27 mouse cellular contexts compared by ENCODE assay signal in genomic region chr15:5278525-5278924, GRCm38 (mm10).
"Had no signal": no experiment of that assay in that cellular context is flagged by ENCODE, and none has a peak within 500 bp of the region (broad histone marks: within the 10 kb centered on the region; RNA-seq: fewer than 3 reads in every experiment).

No protein-coding gene starts in this region.

- DNase-seq: cerebellum, adult 2 months; cerebellum, adult 8-10 months; cerebellum, adult 9-10 months; cerebellum, adult 9-11 months; cerebellum, postnatal 10 days; cerebellum, postnatal 14 days; cerebellum, postnatal 25 days; cerebellum, postnatal 36 days; embryo, embryonic 11 days; forebrain, postnatal 0 days; gastrocnemius, postnatal 10 days; gastrocnemius, postnatal 14 days; gastrocnemius, postnatal 25 days; heart, adult 11 months; heart, adult 18-20 months; heart, adult 2 months had no signal

- H3K4me3 ChIP-seq: embryonic facial prominence, embryonic 10.5 days; embryonic facial prominence, embryonic 12.5 days; embryonic facial prominence, embryonic 13.5 days; embryonic facial prominence, embryonic 15.5 days; erythroblast, embryonic 14.5 days; forebrain, embryonic 10.5 days; forebrain, embryonic 12.5 days; forebrain, embryonic 13.5 days; forebrain, embryonic 15.5 days; heart, adult 2 months had no signal

- H3K36me3 ChIP-seq: embryonic facial prominence, embryonic 10.5 days; embryonic facial prominence, embryonic 12.5 days; embryonic facial prominence, embryonic 13.5 days; embryonic facial prominence, embryonic 15.5 days; forebrain, embryonic 10.5 days; forebrain, embryonic 12.5 days; forebrain, embryonic 15.5 days had no signal

- ATAC-seq: forebrain, embryonic 13.5 days; forebrain, embryonic 14.5 days; forebrain, embryonic 15.5 days; forebrain, embryonic 16.5 days; forebrain, postnatal 0 days had no signal

- H3K9me3 ChIP-seq: embryonic facial prominence, embryonic 12.5 days; embryonic facial prominence, embryonic 13.5 days; embryonic facial prominence, embryonic 15.5 days; forebrain, embryonic 12.5 days; forebrain, embryonic 13.5 days; forebrain, embryonic 15.5 days had no signal

- H3K9ac ChIP-seq: embryonic facial prominence, embryonic 12.5 days; embryonic facial prominence, embryonic 13.5 days; embryonic facial prominence, embryonic 15.5 days; forebrain, embryonic 12.5 days; forebrain, embryonic 13.5 days; forebrain, embryonic 15.5 days; forebrain, postnatal 0 days had no signal

- H3K27ac ChIP-seq: embryonic facial prominence, embryonic 10.5 days; embryonic facial prominence, embryonic 12.5 days; embryonic facial prominence, embryonic 13.5 days; embryonic facial prominence, embryonic 15.5 days; forebrain, embryonic 10.5 days; forebrain, embryonic 12.5 days; forebrain, embryonic 13.5 days; forebrain, embryonic 15.5 days had no signal

- H3K4me2 ChIP-seq: embryonic facial prominence, embryonic 12.5 days; embryonic facial prominence, embryonic 13.5 days; embryonic facial prominence, embryonic 15.5 days; forebrain, embryonic 12.5 days; forebrain, embryonic 13.5 days; forebrain, embryonic 15.5 days had no signal

- H3K4me1 ChIP-seq: embryonic facial prominence, embryonic 10.5 days; embryonic facial prominence, embryonic 12.5 days; embryonic facial prominence, embryonic 13.5 days; embryonic facial prominence, embryonic 15.5 days; forebrain, embryonic 10.5 days; forebrain, embryonic 12.5 days; forebrain, embryonic 13.5 days; forebrain, embryonic 15.5 days had no signal

- H3K27me3 ChIP-seq: embryonic facial prominence, embryonic 12.5 days; embryonic facial prominence, embryonic 13.5 days; embryonic facial prominence, embryonic 15.5 days; forebrain, embryonic 12.5 days; forebrain, embryonic 13.5 days; forebrain, embryonic 15.5 days had no signal
